Mouse (Mus musculus): Measurements from ENCODE around the gene Fzd4. TPM values are rescaled to one million over a fixed set of nuclear protein-coding genes. Genes with fewer than 3 reads are reported as not detected.

Fzd4 gene
- 10.5 and 11.0 TPM in 2 replicates for polyA plus RNA-seq (2016; fragmentation: Nextera tagmentation; extraction: Ambion mirVana)

GRCm38 (mm10) chr7:89404081-89404733 is at the start of gene Fzd4, which contains the start of gene Tmem135:
Fzd4 (plus strand) TSS chr7:89404355.
Tmem135 (minus strand) TSS chr7:89404222.
- peaks cover 9% of the 10 kb centered on the region; the same call in 1 of the 2 replicates for H3K4me1 ChIP-seq (replicated peaks)
- peak within 1 kb of the TSS; percentile 93 for H3K4me2 ChIP-seq
- H3K27me3 ChIP-seq (replicated peaks): no peaks in the 10 kb centered on the region
- H3K27ac ChIP-seq (ENCODE audit: poor library complexity, severe bottlenecking): peak within 1 kb of the TSS; percentile 81
- no peaks in the 10 kb centered on the region for H3K9me3 ChIP-seq (replicated peaks)
- H3K4me3 ChIP-seq: peak within 1 kb of the TSS; percentile 88
- H3K36me3 ChIP-seq: peaks cover 16% of the 10 kb centered on the region
- peak; percentile 97 for ATAC-seq (ENCODE audit: insufficient number of reproducible peaks, low FRiP score)
- peak within 1 kb of the TSS; percentile 87 for H3K9ac ChIP-seq
- under 1% methylated on average over 60 of the region's 62 CpGs for WGBS

- WGBS: 63% methylated on average over 8 of the region's 8 CpGs
- H3K27ac ChIP-seq (ENCODE audit: poor library complexity, severe bottlenecking): no peak overlapping the region
- no peak overlapping the region for H3K4me2 ChIP-seq
Measured at GRCm38 (mm10) chr7:89355519-89356255, 48.5 kb upstream of the Fzd4 start.

GRCm38 (mm10) chr7:89356307-89356706 is 47.8 kb upstream of the Fzd4 start:
- Histone ChIP-seq H3K4me3 (no peak overlapping the region), H3K4me1 (replicated peaks) (0 out of 2 replicates have a peak, but pooled peaks cover 10% of the 10 kb centered on the region), H3K9ac (no peak overlapping the region), H3K36me3 (no peaks in the 10 kb centered on the region), H3K27ac (ENCODE audit: poor library complexity, severe bottlenecking) (no peak overlapping the region), H3K9me3 (replicated peaks) (no peaks in the 10 kb centered on the region), H3K27me3 (replicated peaks) (no peaks in the 10 kb centered on the region), H3K4me2 (no peak overlapping the region)
- WGBS: 66% methylated on average over 4 of the region's 4 CpGs
- ATAC-seq (ENCODE audit: insufficient number of reproducible peaks, low FRiP score): no peak

More at GRCm38 (mm10) chr7:89355519-89356255, 48.5 kb upstream of the Fzd4 start:
- Histone ChIP-seq H3K9me3 (replicated peaks) (no peaks in the 10 kb centered on the region), H3K4me3 (no peak overlapping the region), H3K27me3 (replicated peaks) (no peaks in the 10 kb centered on the region), H3K36me3 (no peaks in the 10 kb centered on the region), H3K4me1 (replicated peaks) (0 out of 2 replicates have a peak, but pooled peaks cover 10% of the 10 kb centered on the region), H3K9ac (no peak overlapping the region)
- ATAC-seq (ENCODE audit: insufficient number of reproducible peaks, low FRiP score): no peak

GRCm38 (mm10) chr7:89363975-89364374 is 40.2 kb upstream of the Fzd4 start:
- Histone ChIP-seq H3K27me3 (replicated peaks) (no peaks in the 10 kb centered on the region), H3K4me1 (replicated peaks) (peaks cover 17% of the 10 kb centered on the region), H3K27ac (ENCODE audit: poor library complexity, severe bottlenecking) (no peak overlapping the region), H3K9me3 (replicated peaks) (no peaks in the 10 kb centered on the region), H3K4me3 (no peak overlapping the region), H3K36me3 (no peaks in the 10 kb centered on the region), H3K4me2 (no peak overlapping the region), H3K9ac (no peak overlapping the region)
- ATAC-seq (ENCODE audit: insufficient number of reproducible peaks, low FRiP score): no peak
- 82% methylated on average over 5 of the region's 5 CpGs for WGBS

GRCm38 (mm10) chr7:89365135-89365880 is 38.8 kb upstream of the Fzd4 start:
- no peaks in the 10 kb centered on the region for H3K36me3 ChIP-seq
- H3K27me3 ChIP-seq (replicated peaks): no peaks in the 10 kb centered on the region
- 83% methylated on average over 10 of the region's 10 CpGs for WGBS
- no peak overlapping the region for H3K27ac ChIP-seq (ENCODE audit: poor library complexity, severe bottlenecking)
- no peak overlapping the region for H3K4me3 ChIP-seq
- H3K9ac ChIP-seq: no peak overlapping the region
- H3K9me3 ChIP-seq (replicated peaks): no peaks in the 10 kb centered on the region
- ATAC-seq (ENCODE audit: insufficient number of reproducible peaks, low FRiP score): no peak
- H3K4me2 ChIP-seq: no peak overlapping the region
- H3K4me1 ChIP-seq (replicated peaks): peaks cover 23% of the 10 kb centered on the region

GRCm38 (mm10) chr7:89367643-89368042 is 36.5 kb upstream of the Fzd4 start:
- Histone ChIP-seq H3K9ac (no peak overlapping the region), H3K9me3 (replicated peaks) (no peaks in the 10 kb centered on the region), H3K27ac (ENCODE audit: poor library complexity, severe bottlenecking) (peak overlapping the region; percentile 81), H3K4me3 (no peak overlapping the region), H3K4me2 (peak overlapping the region; percentile 41), H3K27me3 (replicated peaks) (no peaks in the 10 kb centered on the region), H3K36me3 (no peaks in the 10 kb centered on the region), H3K4me1 (replicated peaks) (peaks cover 34% of the 10 kb centered on the region)
- peak; percentile 73; the same call in 1 of the 2 replicates for ATAC-seq (ENCODE audit: insufficient number of reproducible peaks, low FRiP score)
- WGBS: under 1% methylated on average over 3 of the region's 3 CpGs

- no peak overlapping the region for H3K9ac ChIP-seq
- ATAC-seq (ENCODE audit: insufficient number of reproducible peaks, low FRiP score): no peak
- H3K4me1 ChIP-seq (replicated peaks): peaks cover 34% of the 10 kb centered on the region
- H3K36me3 ChIP-seq: no peaks in the 10 kb centered on the region
- H3K9me3 ChIP-seq (replicated peaks): no peaks in the 10 kb centered on the region
- H3K27me3 ChIP-seq (replicated peaks): no peaks in the 10 kb centered on the region
- no peak overlapping the region for H3K4me2 ChIP-seq
- 84% methylated on average over 1 of the region's 1 CpGs for WGBS
- H3K4me3 ChIP-seq: no peak overlapping the region
- H3K27ac ChIP-seq (ENCODE audit: poor library complexity, severe bottlenecking): no peak overlapping the region
Measured at GRCm38 (mm10) chr7:89370086-89370485, 34.1 kb upstream of the Fzd4 start.

GRCm38 (mm10) chr7:89370917-89371316 is 33.2 kb upstream of the Fzd4 start:
- 0 out of 2 replicates have a peak, but pooled peaks have one; percentile 33 for ATAC-seq (ENCODE audit: insufficient number of reproducible peaks, low FRiP score)
- no peak overlapping the region for H3K27ac ChIP-seq (ENCODE audit: poor library complexity, severe bottlenecking)
- H3K9me3 ChIP-seq (replicated peaks): no peaks in the 10 kb centered on the region
- H3K9ac ChIP-seq: no peak overlapping the region
- H3K4me1 ChIP-seq (replicated peaks): peaks cover 34% of the 10 kb centered on the region
- H3K36me3 ChIP-seq: no peaks in the 10 kb centered on the region
- no peaks in the 10 kb centered on the region for H3K27me3 ChIP-seq (replicated peaks)
- H3K4me3 ChIP-seq: no peak overlapping the region
- WGBS: 0% methylated on average over 1 of the region's 1 CpGs
- no peak overlapping the region for H3K4me2 ChIP-seq

- Histone ChIP-seq H3K36me3 (no peaks in the 10 kb centered on the region), H3K4me3 (no peak overlapping the region), H3K9me3 (replicated peaks) (no peaks in the 10 kb centered on the region), H3K9ac (no peak overlapping the region), H3K27ac (ENCODE audit: poor library complexity, severe bottlenecking) (no peak overlapping the region), H3K4me1 (replicated peaks) (peaks cover 31% of the 10 kb centered on the region), H3K27me3 (replicated peaks) (no peaks in the 10 kb centered on the region), H3K4me2 (no peak overlapping the region)
- ATAC-seq (ENCODE audit: insufficient number of reproducible peaks, low FRiP score): no peak
- 28% methylated on average over 6 of the region's 6 CpGs for WGBS
Measured at GRCm38 (mm10) chr7:89371623-89372295, 32.4 kb upstream of the Fzd4 start.

GRCm38 (mm10) chr7:89380935-89381705 is 23.0 kb upstream of the Fzd4 start:
- no peaks in the 10 kb centered on the region for H3K27me3 ChIP-seq (replicated peaks)
- peaks cover 11% of the 10 kb centered on the region for H3K4me1 ChIP-seq (replicated peaks)
- no peak for ATAC-seq (ENCODE audit: insufficient number of reproducible peaks, low FRiP score)
- WGBS: 55% methylated on average over 7 of the region's 7 CpGs
- H3K36me3 ChIP-seq: no peaks in the 10 kb centered on the region
- H3K4me3 ChIP-seq: no peak overlapping the region
- H3K9ac ChIP-seq: no peak overlapping the region
- no peak overlapping the region for H3K27ac ChIP-seq (ENCODE audit: poor library complexity, severe bottlenecking)
- no peaks in the 10 kb centered on the region for H3K9me3 ChIP-seq (replicated peaks)
- H3K4me2 ChIP-seq: no peak overlapping the region

Data from heart, embryonic 12.5 days (tissue).